Mouse (Mus musculus) thymus, adult 18-20 months (tissue): ENCODE measurements around the gene Lpar5.
A peak's percentile ranks its signal among the peaks of the same experiment; 100 is the strongest.

Experiments
- DNase-seq, 2 experiments: peaks; one replicate each; pipeline ENCODE4 v3.0.0; 2022; ENCODE audit warnings: mixed read lengths in 2 of 2

The Lpar5 gene

DNA sequence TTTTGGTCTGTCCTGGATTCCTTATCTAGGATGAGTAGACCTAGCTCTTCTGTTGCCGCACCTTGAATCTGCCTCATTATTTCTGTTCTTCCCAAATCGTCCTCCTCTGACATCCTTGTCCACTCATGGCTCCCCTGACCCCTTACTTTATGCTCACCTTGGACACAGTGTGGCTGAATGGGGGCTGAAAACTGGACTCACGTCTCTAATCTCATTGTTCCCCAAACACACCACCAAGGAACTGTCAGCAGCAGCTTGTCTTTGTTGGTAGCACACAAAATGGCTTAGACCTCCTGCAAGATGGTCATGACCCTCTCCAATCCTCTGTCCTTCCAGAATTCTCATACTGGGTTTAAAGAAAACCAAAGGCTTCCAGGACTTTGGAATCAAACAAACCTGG lies 20.2 kb downstream of the Lpar5 start:
- DNase-seq: no peak

GRCm38 (mm10) chr6:125088561-125089321 lies 21.0 kb downstream of the Lpar5 start:
- DNase-seq: peak in 1 of 2 experiments; percentile 44

- peak; percentile 70 to 81 for DNase-seq
These were observed 22.0 kb downstream of the Lpar5 start for GRCm38 (mm10) chr6:125089521-125090321.

GRCm38 (mm10) chr6:125090341-125091085 lies 22.8 kb downstream of the Lpar5 start:
- no peak for DNase-seq

- DNase-seq: no peak
These were observed 24.7 kb downstream of the Lpar5 start for GRCm38 (mm10) chr6:125092372-125092771.

GRCm38 (mm10) chr6:125094843-125095242 lies 27.1 kb downstream of the Lpar5 start:
- DNase-seq: no peak

DNA sequence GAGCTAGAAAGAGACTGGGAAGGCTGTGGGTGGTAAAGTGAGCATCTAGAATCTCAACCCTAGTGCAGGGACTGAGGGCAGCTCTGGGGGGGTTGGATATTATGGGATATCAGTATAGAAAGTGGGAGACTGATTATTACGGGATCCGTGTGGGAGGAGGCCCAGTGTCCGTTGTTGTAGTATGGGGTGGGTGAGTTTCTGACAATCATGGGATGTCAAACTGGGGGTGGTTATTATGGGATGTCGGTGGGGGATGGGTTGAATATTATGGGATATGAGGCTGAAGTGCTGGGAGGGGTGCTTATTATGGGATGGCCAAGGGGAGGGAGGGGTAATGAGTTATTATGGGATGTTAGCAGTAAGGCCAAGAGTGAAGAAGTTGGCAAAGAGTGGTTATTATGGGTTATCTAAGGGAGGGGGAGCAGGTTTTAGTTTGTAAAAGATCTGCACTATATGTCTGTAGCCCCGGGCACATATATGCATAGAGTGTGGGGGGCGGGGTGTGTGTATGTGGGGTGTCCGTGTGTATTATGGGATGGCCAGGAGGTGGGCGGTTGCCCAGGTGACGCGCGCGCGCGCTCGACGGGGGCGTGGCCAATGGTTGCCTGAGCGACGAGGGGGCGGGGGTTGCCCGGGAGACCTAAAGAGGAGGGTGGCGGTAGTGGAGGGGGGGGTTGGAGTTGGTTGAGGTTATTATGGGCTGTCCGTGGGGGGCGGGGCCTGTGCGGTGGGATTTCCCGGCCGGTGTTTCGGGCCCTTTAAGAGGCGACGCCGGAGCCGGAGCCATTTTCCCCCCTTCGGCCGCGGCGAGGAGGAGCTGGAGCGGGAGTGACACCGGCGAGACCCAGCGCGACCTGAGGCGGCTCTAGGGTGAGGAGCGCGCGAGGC lies 27.9 kb downstream of the Lpar5 start, which contains the start of gene Chd4:
Chd4 (plus strand) TSS at position 591 of the 888 bp plus-strand sequence.
- peak; percentile 81 to 89 for DNase-seq

DNA sequence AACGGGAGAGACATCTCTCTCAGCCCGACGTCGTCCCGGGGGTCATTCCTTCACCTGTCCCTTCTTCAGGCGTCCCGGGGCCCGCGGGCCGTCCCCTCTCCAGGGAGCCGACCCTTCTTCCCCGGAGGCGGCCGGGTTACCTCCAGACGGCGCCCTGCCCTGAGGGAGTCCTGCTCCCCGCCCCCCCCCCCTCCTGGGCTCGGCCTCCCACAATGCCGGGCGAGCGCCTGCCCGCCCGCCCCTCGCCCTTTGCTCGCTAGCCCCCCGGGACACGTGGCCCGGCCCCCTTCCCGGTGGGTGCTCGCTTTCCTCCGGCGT lies 28.5 kb downstream of the Lpar5 start:
- no peak for DNase-seq

DNA sequence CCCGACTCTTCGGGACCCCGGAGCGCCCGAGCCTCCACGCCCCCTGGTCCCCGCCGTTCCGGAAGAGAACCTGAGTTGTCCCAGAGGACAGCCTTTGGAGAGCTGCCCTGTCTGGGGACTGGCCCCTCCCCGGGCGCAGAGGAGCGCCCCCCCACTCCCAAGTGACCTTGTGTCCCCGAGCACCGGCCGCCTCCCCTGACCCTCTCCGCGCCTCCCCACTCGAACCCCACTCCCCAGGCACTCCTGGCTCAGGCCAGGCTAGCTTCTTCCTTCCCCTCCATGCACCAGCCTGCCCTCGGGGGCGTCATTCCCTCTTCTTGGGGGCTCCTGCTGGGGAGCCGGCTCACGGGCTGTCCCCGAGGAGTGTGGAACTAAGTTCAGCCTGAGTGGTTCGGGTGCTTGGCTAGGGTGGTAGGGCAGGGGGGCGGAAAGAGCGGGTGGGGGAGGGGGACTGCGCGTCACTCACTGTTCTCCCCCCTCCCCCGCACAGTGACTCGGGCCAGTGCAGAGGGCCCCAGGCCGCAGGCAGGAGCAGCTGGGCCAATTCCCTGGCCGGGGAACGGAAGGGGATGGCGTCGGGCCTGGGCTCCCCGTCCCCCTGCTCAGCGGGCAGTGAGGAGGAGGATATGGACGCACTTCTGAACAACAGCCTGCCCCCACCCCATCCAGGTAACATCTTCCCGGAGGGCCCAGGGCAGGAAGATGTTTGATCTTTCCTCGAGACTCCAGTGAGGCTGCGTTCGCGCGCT lies 29.1 kb downstream of the Lpar5 start:
- peak; percentile 58 to 69 for DNase-seq

GRCm38 (mm10) chr6:125097346-125097689 lies 29.6 kb downstream of the Lpar5 start:
- DNase-seq: no peak

DNA sequence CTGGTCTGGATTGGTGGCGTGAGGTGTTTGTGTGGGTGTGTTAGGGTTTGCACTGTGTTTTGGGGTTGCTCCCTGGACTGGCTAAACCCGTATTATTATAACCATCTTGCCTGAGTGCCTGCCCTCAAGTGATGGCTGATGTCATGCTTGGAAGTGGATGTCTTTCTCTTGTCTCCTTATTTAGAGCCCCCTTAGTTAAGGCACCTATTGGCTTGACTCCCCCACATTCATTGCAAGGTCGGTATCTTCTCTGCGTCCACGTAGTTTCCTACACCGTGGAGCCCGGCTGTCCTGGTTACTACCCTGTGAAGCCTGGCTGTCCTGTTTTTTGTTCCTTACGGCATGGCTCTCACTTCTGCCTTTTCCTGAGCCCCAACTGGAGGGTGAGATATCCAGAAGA lies 30.2 kb downstream of the Lpar5 start:
- DNase-seq: no peak

GRCm38 (mm10) chr6:125098513-125098912 lies 30.8 kb downstream of the Lpar5 start:
- DNase-seq: peak in 1 of 2 experiments; percentile 26

DNA sequence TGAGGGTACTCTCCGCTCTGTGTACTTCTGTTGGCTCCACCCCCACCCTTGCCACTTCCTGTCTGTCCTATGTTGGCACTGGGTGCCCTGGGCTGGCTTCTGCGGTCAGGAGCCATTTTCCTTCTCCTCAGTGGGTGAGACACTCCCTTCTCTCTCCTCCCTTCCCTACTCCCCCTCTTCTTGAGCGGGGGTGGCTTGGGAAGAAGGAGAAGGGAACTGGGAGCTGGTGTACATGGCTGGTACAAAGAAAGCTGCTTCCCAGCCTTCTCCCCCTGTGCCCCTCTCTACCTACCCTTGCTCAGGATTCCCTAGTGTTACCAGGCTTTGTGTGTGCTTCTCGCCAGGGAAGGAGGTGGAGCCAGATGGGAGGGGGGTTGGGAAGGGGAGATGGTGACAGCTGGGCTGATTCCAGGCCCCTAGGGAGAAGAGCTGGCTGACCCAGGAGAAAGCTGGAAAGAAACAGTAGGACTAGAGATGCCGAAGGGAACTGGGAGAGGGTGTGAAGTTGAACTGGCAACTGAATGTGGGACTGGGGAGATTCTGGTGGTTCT lies 31.8 kb downstream of the Lpar5 start:
- DNase-seq: peak; percentile 63 to 75

DNA sequence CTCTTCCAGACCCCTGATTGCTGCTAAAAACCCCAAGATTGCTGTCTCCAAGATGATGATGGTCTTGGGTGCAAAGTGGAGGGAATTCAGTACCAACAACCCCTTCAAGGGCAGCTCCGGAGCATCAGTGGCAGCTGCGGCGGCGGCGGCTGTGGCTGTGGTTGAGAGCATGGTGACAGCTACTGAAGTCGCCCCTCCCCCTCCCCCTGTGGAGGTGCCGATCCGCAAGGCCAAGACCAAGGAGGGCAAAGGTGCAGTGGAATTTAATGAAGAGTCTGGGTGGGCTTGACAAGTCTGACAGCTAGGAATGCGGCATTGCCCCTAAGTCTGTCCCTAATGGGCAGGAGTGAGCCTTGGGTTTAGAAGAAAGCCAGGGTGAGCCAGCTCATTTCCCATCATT lies 33.7 kb downstream of the Lpar5 start:
- DNase-seq: no peak

GRCm38 (mm10) chr6:125104223-125104622 lies 36.5 kb downstream of the Lpar5 start:
- no peak for DNase-seq

GRCm38 (mm10) chr6:125107705-125108104 lies 40.0 kb downstream of the Lpar5 start:
- DNase-seq: no peak

DNA sequence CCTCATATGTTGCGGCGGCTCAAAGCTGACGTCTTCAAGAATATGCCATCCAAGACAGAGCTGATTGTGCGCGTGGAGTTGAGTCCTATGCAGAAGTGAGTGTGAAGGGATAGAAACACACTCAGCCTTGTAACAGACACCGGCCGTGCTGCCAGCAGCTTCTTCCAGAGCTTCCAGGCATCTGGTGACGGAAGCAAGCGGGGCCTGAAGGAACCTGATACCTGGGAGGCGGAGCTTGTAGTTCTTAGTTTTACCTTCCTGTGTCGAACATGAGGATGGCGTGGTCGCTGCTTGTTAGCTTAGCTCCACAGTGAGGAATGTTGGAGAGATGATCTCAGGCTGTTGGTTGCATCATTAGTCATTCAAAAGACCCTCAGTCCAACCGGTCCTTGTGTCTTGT lies 41.7 kb downstream of the Lpar5 start:
- DNase-seq: no peak

- no peak for DNase-seq
These were observed 43.2 kb downstream of the Lpar5 start for GRCm38 (mm10) chr6:125110927-125111326.

DNA sequence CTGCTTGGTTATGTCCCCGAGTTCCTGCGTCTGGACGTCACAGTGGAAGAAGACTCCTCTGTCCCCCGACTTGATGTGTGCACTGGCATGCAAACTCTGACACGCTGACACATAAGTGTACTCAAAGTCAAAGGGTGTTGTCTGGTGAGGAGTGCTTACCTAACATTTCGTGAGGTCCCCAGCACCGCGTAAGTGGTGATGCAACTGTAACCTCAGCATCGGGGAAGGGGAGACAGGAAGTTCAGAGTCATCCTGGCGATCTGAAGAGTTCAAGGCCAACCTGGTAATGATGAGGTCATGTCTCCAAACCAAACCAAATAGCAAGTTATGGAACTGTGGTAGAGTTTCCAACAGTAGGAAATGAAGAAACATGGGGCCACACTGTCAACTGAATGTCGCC lies 44.8 kb downstream of the Lpar5 start:
- DNase-seq: no peak

DNA sequence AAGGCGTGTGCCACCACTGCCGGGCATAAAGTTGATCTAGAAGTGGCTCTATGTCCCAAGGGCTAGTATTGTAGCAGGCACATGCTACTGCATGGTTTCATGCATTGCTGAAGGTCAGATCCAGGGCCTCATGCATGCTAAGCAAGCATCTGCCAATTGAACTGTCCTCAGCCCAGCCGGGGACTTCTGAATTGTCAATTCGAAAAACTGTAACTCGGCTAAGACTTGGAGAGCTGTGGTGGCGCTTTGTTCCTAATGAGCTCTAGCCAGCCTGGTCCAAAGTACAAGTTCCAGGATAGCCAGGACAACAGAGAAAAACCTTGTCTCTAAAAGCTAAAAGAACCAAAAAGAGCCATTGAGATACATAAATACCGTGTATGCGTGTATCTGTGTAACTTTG lies 51.7 kb downstream of the Lpar5 start:
- no peak for DNase-seq

- no peak for DNase-seq
These were observed 61.0 kb downstream of the Lpar5 start for GRCm38 (mm10) chr6:125128724-125129123.
